Comparison of ENCODE assay signal across 7 mouse cellular contexts in the genomic region with DNA sequence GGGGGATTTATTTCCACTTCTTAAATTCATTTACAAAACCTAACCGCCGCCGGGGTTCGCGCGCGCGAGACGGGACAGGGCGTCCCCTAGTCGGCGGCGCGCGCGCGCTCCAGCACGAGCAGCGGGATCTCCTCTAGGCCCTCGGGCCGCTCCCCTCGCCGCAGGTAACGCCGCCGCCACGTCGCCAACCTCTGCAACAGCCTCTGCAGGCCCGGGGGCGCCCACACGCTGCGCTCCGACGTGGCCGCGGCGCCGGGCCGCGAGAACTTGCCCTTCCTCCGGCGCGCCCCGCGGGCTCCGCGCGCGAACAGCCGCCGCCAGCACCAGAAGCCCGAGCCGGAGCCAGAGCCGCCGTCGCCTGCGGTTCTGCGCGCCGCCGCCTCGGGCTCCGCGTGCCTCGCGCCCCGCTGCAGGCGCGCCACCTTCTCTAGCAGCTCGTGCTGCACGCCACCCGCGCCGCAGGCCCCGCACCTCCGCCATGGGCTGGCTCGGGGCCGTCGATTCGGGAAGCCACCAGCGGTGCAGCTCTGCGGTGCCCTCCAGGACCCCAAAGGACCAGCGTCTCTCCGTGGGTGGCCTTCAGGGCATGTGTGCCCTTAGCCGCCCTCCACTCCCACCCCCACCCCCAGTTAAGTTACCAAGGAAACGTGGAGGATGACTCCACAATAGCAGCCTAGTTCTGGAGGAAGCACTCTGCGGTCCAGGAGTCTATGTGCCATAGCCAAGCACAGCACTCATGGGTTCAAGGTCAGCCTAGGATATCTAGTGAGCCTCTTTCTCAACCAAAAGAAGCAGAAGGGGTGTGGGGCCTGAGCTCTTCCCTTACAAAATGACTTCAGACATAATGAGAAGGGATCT. TPM values are rescaled to one million over a fixed set of nuclear protein-coding genes. Genes with fewer than 3 reads are reported as not detected.
A peak's percentile ranks its signal among the peaks of the same experiment; 100 is the strongest.
DNase-seq lines count a peak whose midpoint lies in the region; ATAC-seq and TF ChIP-seq lines count a peak whose summit lies in the region.

No protein-coding gene starts in this region.

- no peak for TF ChIP-seq POLR2A in brain, embryonic 14.5 days (IDR thresholded peaks at IDR 0.05; ENCODE audit: borderline replicate concordance, extremely low read depth, insufficient read depth, insufficient read length, poor library complexity, severe bottlenecking)

- H3K4me2 ChIP-seq in embryonic facial prominence, embryonic 12.5 days (replicated peaks), result peak overlapping the region; percentile 66
- H3K4me2 ChIP-seq in heart, embryonic 11.5 days, result peak overlapping the region; percentile 85
- H3K4me2 ChIP-seq in kidney, embryonic 14.5 days (replicated peaks; ENCODE audit: low read depth, low read length), result peak overlapping the region; percentile 87
- H3K4me2 ChIP-seq in limb, embryonic 13.5 days (replicated peaks), result peak overlapping the region; percentile 78
- peak overlapping the region; percentile 66 for H3K4me2 ChIP-seq in midbrain, embryonic 13.5 days (replicated peaks)
- H3K4me2 ChIP-seq in stomach, embryonic 15.5 days, result peak overlapping the region; percentile 89

- no peaks in the 10 kb centered on the region for H3K9me3 ChIP-seq in embryonic facial prominence, embryonic 12.5 days
- H3K9me3 ChIP-seq in heart, embryonic 11.5 days (replicated peaks; ENCODE audit: control insufficient read depth, low read length), result no peaks in the 10 kb centered on the region
- 0 out of 2 replicates have a peak, but pooled peaks cover 4% of the 10 kb centered on the region for H3K9me3 ChIP-seq in kidney, embryonic 14.5 days (ENCODE audit: control insufficient read depth, low read length)
- no peaks in the 10 kb centered on the region for H3K9me3 ChIP-seq in limb, embryonic 13.5 days
- H3K9me3 ChIP-seq in midbrain, embryonic 13.5 days, result no peaks in the 10 kb centered on the region
- no peaks in the 10 kb centered on the region for H3K9me3 ChIP-seq in stomach, embryonic 15.5 days

- peak; percentile 86 for ATAC-seq in embryonic facial prominence, embryonic 12.5 days (ENCODE audit: insufficient number of reproducible peaks, insufficient read depth, low FRiP score, low TSS enrichment)
- peak; percentile 67 for ATAC-seq in heart, embryonic 11.5 days (replicated peaks; ENCODE audit: insufficient number of reproducible peaks, low FRiP score, low TSS enrichment)
- ATAC-seq in kidney, embryonic 14.5 days (ENCODE audit: low FRiP score, low TSS enrichment), result peak; percentile 83
- peak; percentile 91 for ATAC-seq in limb, embryonic 13.5 days (ENCODE audit: low FRiP score, low read depth)
- peak; percentile 93 for ATAC-seq in midbrain, embryonic 13.5 days
- ATAC-seq in stomach, embryonic 15.5 days (ENCODE audit: insufficient read depth, low FRiP score, low read depth), result peak; percentile 88

- H3K9ac ChIP-seq in embryonic facial prominence, embryonic 12.5 days, result peak overlapping the region; percentile 69
- H3K9ac ChIP-seq in heart, embryonic 11.5 days (ENCODE audit: low read depth, low read length), result peak overlapping the region; percentile 88
- H3K9ac ChIP-seq in kidney, embryonic 14.5 days (ENCODE audit: low read depth, low read length), result peak overlapping the region; percentile 87
- H3K9ac ChIP-seq in limb, embryonic 13.5 days, result peak overlapping the region; percentile 84
- H3K9ac ChIP-seq in midbrain, embryonic 13.5 days (replicated peaks), result peak overlapping the region; percentile 83
- H3K9ac ChIP-seq in stomach, embryonic 15.5 days, result peak overlapping the region; percentile 55

- H3K36me3 ChIP-seq in embryonic facial prominence, embryonic 12.5 days, result no peaks in the 10 kb centered on the region
- H3K36me3 ChIP-seq in heart, embryonic 11.5 days (ENCODE audit: control insufficient read depth, insufficient read depth, low read length), result no peaks in the 10 kb centered on the region
- no peaks in the 10 kb centered on the region for H3K36me3 ChIP-seq in kidney, embryonic 14.5 days (ENCODE audit: control insufficient read depth, insufficient read depth, low read length)
- H3K36me3 ChIP-seq in limb, embryonic 13.5 days, result no peaks in the 10 kb centered on the region
- H3K36me3 ChIP-seq in midbrain, embryonic 13.5 days, result no peaks in the 10 kb centered on the region
- no peaks in the 10 kb centered on the region for H3K36me3 ChIP-seq in stomach, embryonic 15.5 days

- H3K27me3 ChIP-seq in embryonic facial prominence, embryonic 12.5 days, result no peaks in the 10 kb centered on the region
- no peaks in the 10 kb centered on the region for H3K27me3 ChIP-seq in heart, embryonic 11.5 days (ENCODE audit: control insufficient read depth, insufficient read depth, low read length)
- no peaks in the 10 kb centered on the region for H3K27me3 ChIP-seq in kidney, embryonic 14.5 days (ENCODE audit: control insufficient read depth, insufficient read depth, low read length)
- peaks cover 8% of the 10 kb centered on the region; the same call in 1 of the 2 replicates for H3K27me3 ChIP-seq in limb, embryonic 13.5 days
- no peaks in the 10 kb centered on the region for H3K27me3 ChIP-seq in midbrain, embryonic 13.5 days
- H3K27me3 ChIP-seq in stomach, embryonic 15.5 days (replicated peaks), result no peaks in the 10 kb centered on the region

- H3K4me1 ChIP-seq in embryonic facial prominence, embryonic 12.5 days, result no peaks in the 10 kb centered on the region
- H3K4me1 ChIP-seq in heart, embryonic 11.5 days (ENCODE audit: control insufficient read depth, insufficient read depth, low read length), result no peaks in the 10 kb centered on the region
- H3K4me1 ChIP-seq in kidney, embryonic 14.5 days (ENCODE audit: control insufficient read depth, insufficient read depth, low read length), result no peaks in the 10 kb centered on the region
- peaks cover 4% of the 10 kb centered on the region; the same call in 1 of the 2 replicates for H3K4me1 ChIP-seq in limb, embryonic 13.5 days
- 0 out of 2 replicates have a peak, but pooled peaks cover 7% of the 10 kb centered on the region for H3K4me1 ChIP-seq in midbrain, embryonic 13.5 days (replicated peaks)
- no peaks in the 10 kb centered on the region for H3K4me1 ChIP-seq in stomach, embryonic 15.5 days

- DNase-seq in brain, embryonic 14.5 days (ENCODE audit: low read depth), result peak; percentile 91

- peak overlapping the region; percentile 55 for H3K27ac ChIP-seq in embryonic facial prominence, embryonic 12.5 days
- peak overlapping the region; percentile 59; the same call in 1 of the 2 replicates for H3K27ac ChIP-seq in heart, embryonic 11.5 days (ENCODE audit: low read depth, low read length)
- no peak overlapping the region for H3K27ac ChIP-seq in kidney, embryonic 14.5 days (ENCODE audit: low read depth, low read length)
- peak overlapping the region; percentile 69 for H3K27ac ChIP-seq in limb, embryonic 13.5 days
- peak overlapping the region; percentile 87 for H3K27ac ChIP-seq in midbrain, embryonic 13.5 days
- peak overlapping the region; percentile 67 for H3K27ac ChIP-seq in stomach, embryonic 15.5 days

- WGBS in embryonic facial prominence, embryonic 12.5 days, result under 1% methylated on average over 79 of the region's 87 CpGs
- 1% methylated on average over 87 of the region's 87 CpGs for WGBS in heart, embryonic 11.5 days (ENCODE audit: insufficient replicate concordance)
- 1% methylated on average over 84 of the region's 87 CpGs for WGBS in kidney, embryonic 14.5 days
- under 1% methylated on average over 81 of the region's 87 CpGs for WGBS in limb, embryonic 13.5 days
- WGBS in midbrain, embryonic 13.5 days, result under 1% methylated on average over 85 of the region's 87 CpGs
- WGBS in stomach, embryonic 15.5 days, result under 1% methylated on average over 87 of the region's 87 CpGs

- no peak for TF ChIP-seq CTCF in brain, embryonic 14.5 days (IDR thresholded peaks at IDR 0.05; ENCODE audit: borderline replicate concordance, extremely low read depth, insufficient read depth, insufficient read length)

- H3K4me3 ChIP-seq in embryonic facial prominence, embryonic 12.5 days, result peak overlapping the region; percentile 51
- H3K4me3 ChIP-seq in heart, embryonic 11.5 days (ENCODE audit: low read depth, low read length), result peak overlapping the region; percentile 69
- H3K4me3 ChIP-seq in kidney, embryonic 14.5 days (ENCODE audit: low read length), result peak overlapping the region; percentile 59
- peak overlapping the region; percentile 67 for H3K4me3 ChIP-seq in limb, embryonic 13.5 days
- peak overlapping the region; percentile 64 for H3K4me3 ChIP-seq in midbrain, embryonic 13.5 days (replicated peaks)
- H3K4me3 ChIP-seq in stomach, embryonic 15.5 days (replicated peaks), result peak overlapping the region; percentile 64

RNA-seq across cellular contexts. Expression of a gene that starts 42.6 kb away (rescaled TPM):
- 82.0 and 107 TPM in 2 replicates for polyA plus RNA-seq in brain, embryonic 14.5 days (2012; rRNA removed)
- 144 and 148 TPM in 2 replicates for polyA plus RNA-seq in embryonic facial prominence, embryonic 12.5 days (2016; fragmentation: Nextera tagmentation; extraction: Ambion mirVana)
- 174 and 178 TPM in 2 replicates for polyA plus RNA-seq in heart, embryonic 11.5 days (2014; fragmentation: Nextera tagmentation; extraction: Ambion mirVana)
- 121 and 168 TPM in 2 replicates for polyA plus RNA-seq in kidney, embryonic 14.5 days (2014; fragmentation: Nextera tagmentation; extraction: Ambion mirVana)
- polyA plus RNA-seq in limb, embryonic 13.5 days (2015; fragmentation: Nextera tagmentation; extraction: Ambion mirVana), result 133 and 135 TPM in 2 replicates
- 160 and 172 TPM in 2 replicates for polyA plus RNA-seq in midbrain, embryonic 13.5 days (2015; fragmentation: Nextera tagmentation; extraction: Ambion mirVana)
- polyA plus RNA-seq in stomach, embryonic 15.5 days (2015; fragmentation: Nextera tagmentation; extraction: Ambion mirVana), result 134 and 137 TPM in 2 replicates
